Mouse (Mus musculus) forebrain, embryonic 14.5 days (tissue): Measurements from ENCODE around the gene Ttc29. TPM values are rescaled to one million over a fixed set of nuclear protein-coding genes. Genes with fewer than 3 reads are reported as not detected.

Experiments used
- ATAC-seq: fragments of 200-750 bp; cut with Nextera tagmentation; 2 replicates; pipeline ENCODE4 v1.8.0; 2017; ENCODE audit warnings: mild to moderate bottlenecking, moderate library complexity
- DNase-seq: peaks from one replicate; pipeline ENCODE4 v3.0.0-alpha.2; 2015; ENCODE audit warnings: low spot score
- H3K27ac ChIP-seq: fragments of 300-500 bp; sonication (generic); 2 replicates; pipeline ENCODE4 v1.5.1; 2014; ENCODE audit warnings: low read depth, mild to moderate bottlenecking, control low read depth, low read length, moderate library complexity
- H3K27me3 ChIP-seq: fragments of 300-500 bp; sonication (generic); replicated peaks from 2 replicates; pipeline ENCODE4 v1.6.1; 2014; ENCODE audit warnings: low read length, control low read depth, mixed read lengths; ENCODE audit not compliant: control insufficient read depth, insufficient read depth
- H3K36me3 ChIP-seq: fragments of 300-500 bp; sonication (generic); 2 replicates; pipeline ENCODE4 v1.6.1; 2014; ENCODE audit warnings: low read length, control low read depth; ENCODE audit not compliant: control insufficient read depth, insufficient read depth
- H3K4me1 ChIP-seq: fragments of 300-500 bp; sonication (generic); 2 replicates; pipeline ENCODE4 v1.6.1; 2014; ENCODE audit warnings: antibody characterized with exemption, low read length, control low read depth; ENCODE audit not compliant: control insufficient read depth, insufficient read depth
- H3K4me2 ChIP-seq: fragments of 300-500 bp; sonication (generic); 2 replicates; pipeline ENCODE4 v1.6.1; 2014; ENCODE audit warnings: mild to moderate bottlenecking, control low read depth, low read length
- H3K4me3 ChIP-seq: fragments of 300-500 bp; sonication (generic); 2 replicates; pipeline ENCODE4 v1.5.1; 2014; ENCODE audit warnings: low read depth, low read length, control low read depth
- H3K9ac ChIP-seq: fragments of 300-500 bp; sonication (generic); 2 replicates; pipeline ENCODE4 v1.6.1; 2014; ENCODE audit warnings: mild to moderate bottlenecking, low read length, control low read depth, moderate library complexity
- H3K9me3 ChIP-seq: fragments of 300-500 bp; sonication (generic); replicated peaks from 2 replicates; pipeline ENCODE4 v1.6.1; 2016; ENCODE audit warnings: low read length, control low read depth, mixed read lengths; ENCODE audit not compliant: control insufficient read depth
- WGBS: fragments of 180-500 bp; shearing (Covaris S2); extraction: QIAGEN DNeasy Blood & Tissue Kit; methylation state at CpG from one replicate; pipeline ENCODE4 v1.1.7; 2014; 5-methylcytosine and 5-hydroxymethylcytosine counted together
- polyA plus RNA-seq: library from polyadenylated mRNA; unstranded; fragments of >200 nt; fragmentation: Nextera tagmentation; extraction: Ambion mirVana; gene quantifications from 2 replicates; pipeline ENCODE4 v1.2.1, GENCODE M21; 2014

Ttc29 gene
- polyA plus RNA-seq, 1 experiment from 2014 or later = 0.41 TPM

DNA sequence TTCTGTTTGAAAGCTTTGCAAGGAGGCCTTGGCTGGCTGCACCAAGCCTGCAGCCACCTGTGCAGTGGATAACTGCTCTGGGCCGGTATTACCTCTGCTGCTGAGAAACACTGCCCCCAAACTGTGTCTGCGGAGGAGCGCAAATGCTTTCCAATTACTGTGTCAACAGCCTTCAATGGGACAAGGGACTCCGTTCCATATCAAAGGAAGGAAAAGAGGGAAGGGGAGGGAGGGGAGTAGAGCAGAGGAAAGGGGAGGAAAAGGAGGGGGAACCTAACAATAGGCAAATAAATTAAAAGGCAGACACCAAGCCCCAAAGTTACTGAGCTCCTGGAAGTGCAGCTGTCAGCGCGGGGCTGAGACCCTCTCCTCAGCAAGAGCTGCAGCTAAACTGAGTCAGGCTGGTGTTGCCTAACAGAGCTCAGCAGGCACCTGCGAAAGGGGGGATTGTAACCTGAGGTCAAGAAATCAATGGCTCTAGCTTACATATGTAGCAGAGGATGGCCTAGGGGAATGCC, 54.9 kb downstream of the Ttc29 start:
- WGBS = 4% methylated on average over 7 of the region's 7 CpGs
- Histone ChIP-seq H3K4me1 (peaks cover 9% of the 10 kb centered on the region; the same call in 1 of the 2 replicates), H3K9ac (no peak overlapping the region), H3K27ac (no peak overlapping the region), H3K27me3 (no peaks in the 10 kb centered on the region), H3K9me3 (no peaks in the 10 kb centered on the region), H3K4me2 (no peak overlapping the region), H3K4me3 (no peak overlapping the region), H3K36me3 (no peaks in the 10 kb centered on the region)
- peak; percentile 53 for DNase-seq
- peak; percentile 52 for ATAC-seq

DNA sequence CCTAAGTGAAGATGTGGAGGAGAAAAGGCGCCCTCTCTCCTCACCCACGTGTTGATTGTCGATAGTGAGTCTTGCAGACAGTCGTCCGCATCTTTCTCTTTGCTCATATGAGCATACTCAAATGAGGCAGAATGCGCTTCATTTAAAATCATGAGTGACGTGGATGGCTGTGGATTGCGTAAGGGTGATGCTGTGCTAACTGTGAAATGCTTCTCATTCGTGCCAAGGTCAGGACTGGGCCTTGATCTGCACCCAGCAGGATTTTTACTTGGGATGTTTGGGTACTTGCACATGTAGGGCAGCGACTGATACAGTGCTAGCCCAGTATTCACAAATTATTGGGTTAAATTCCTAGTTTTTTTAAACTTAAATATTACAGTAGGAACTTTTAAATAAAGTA, 56.2 kb downstream of the Ttc29 start:
- Histone ChIP-seq H3K4me3 (no peak overlapping the region), H3K9me3 (no peaks in the 10 kb centered on the region), H3K36me3 (no peaks in the 10 kb centered on the region), H3K27ac (no peak overlapping the region), H3K4me1 (peaks cover 9% of the 10 kb centered on the region; the same call in 1 of the 2 replicates), H3K9ac (no peak overlapping the region), H3K4me2 (no peak overlapping the region), H3K27me3 (no peaks in the 10 kb centered on the region)
- DNase-seq (no peak), ATAC-seq (no peak)
- WGBS = 80% methylated on average over 10 of the region's 10 CpGs

DNA sequence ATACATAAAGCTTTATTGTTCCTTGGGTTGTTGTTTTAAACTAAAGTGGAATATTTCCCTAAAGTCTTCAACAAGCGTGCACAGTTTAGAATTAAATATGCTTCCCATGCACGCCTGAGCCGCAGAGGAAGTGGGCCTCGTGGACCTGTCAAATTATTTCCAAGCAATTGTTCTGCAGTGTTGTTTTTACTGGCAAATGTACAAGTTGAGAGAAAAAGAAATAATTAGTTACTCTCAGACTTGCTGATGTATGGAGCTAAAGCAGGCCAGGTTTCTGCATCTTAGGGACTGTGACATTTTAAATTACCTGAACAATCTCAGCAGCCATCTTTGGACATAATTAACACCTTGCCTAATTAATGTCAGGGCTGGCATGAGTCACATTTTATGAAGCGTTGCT, 58.3 kb downstream of the Ttc29 start:
- Histone ChIP-seq H3K36me3 (no peaks in the 10 kb centered on the region), H3K4me2 (no peak overlapping the region), H3K9me3 (no peaks in the 10 kb centered on the region), H3K27ac (no peak overlapping the region), H3K4me3 (no peak overlapping the region), H3K9ac (no peak overlapping the region), H3K27me3 (no peaks in the 10 kb centered on the region), H3K4me1 (peaks cover 9% of the 10 kb centered on the region; the same call in 1 of the 2 replicates)
- WGBS = 15% methylated on average over 5 of the region's 5 CpGs
- DNase-seq (peak; percentile 64), ATAC-seq (peak; percentile 32)

DNA sequence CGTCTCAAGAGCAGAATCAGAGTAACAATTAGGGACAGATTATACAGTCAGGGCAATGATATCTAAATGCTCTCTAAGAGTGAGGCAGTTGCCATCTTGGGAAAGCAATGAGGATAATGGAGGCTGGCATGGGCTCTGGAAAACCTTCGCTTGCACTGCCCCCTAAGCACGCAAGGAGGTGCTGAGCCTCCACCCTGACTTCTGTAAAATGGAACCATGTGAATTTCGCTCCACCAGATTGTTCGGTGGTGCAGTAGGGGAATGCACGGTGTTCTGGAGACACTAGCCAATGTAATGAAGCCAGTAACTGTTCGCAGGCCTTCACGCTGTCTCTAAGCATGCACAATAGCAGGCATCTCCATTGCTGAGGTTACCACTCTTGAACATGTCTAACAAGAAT, 63.0 kb downstream of the Ttc29 start:
- Histone ChIP-seq H3K9me3 (no peaks in the 10 kb centered on the region), H3K27me3 (no peaks in the 10 kb centered on the region), H3K27ac (no peak overlapping the region), H3K4me1 (peaks cover 6% of the 10 kb centered on the region; the same call in 1 of the 2 replicates), H3K4me2 (no peak overlapping the region), H3K36me3 (no peaks in the 10 kb centered on the region), H3K4me3 (no peak overlapping the region), H3K9ac (no peak overlapping the region)
- WGBS = 88% methylated on average over 8 of the region's 8 CpGs
- ATAC-seq (no peak), DNase-seq (no peak)

DNA sequence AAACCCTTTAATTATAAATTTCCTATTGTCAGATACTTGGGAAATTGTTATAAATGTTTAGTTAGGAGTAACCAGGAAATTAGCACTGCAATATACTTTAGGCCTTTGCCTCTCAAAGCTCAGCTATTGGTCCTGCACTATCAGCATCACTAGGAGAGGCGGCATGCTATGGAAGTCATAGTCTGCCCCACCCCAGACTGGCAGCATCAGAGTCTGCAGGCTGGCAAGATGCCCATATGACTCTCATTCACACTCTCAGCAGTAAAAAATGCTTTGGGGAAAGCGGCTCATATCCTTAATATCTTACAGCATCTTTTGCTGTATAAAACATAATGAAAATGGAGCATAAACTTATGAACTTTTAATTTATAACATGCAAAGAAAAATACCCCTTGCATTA, 64.3 kb downstream of the Ttc29 start:
- no peak for ATAC-seq
- H3K27ac ChIP-seq = no peak overlapping the region
- peak; percentile 59 for DNase-seq
- H3K4me1 ChIP-seq = no peaks in the 10 kb centered on the region
- H3K9ac ChIP-seq = no peak overlapping the region
- no peaks in the 10 kb centered on the region for H3K27me3 ChIP-seq
- no peaks in the 10 kb centered on the region for H3K9me3 ChIP-seq
- H3K36me3 ChIP-seq = no peaks in the 10 kb centered on the region
- no peak overlapping the region for H3K4me2 ChIP-seq
- H3K4me3 ChIP-seq = no peak overlapping the region
- WGBS = 62% methylated on average over 2 of the region's 2 CpGs

DNA sequence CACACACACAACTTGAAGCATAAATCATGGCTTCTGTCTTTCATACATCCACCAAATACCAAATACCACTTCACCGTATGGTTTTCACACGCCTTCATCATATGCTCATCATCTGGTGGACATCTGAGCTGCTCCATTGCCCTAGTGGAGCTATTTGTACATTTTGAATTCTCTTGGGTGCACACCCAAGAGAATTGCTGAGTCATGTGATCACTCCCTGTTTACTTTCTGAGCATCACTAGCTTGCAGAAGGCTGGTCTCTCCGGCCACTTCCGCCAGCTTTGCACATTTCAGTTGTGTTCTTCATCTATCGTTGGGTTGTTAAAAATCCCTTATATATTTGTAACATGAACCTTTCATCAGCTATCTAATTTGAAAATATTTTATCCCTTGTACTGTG, 65.5 kb downstream of the Ttc29 start:
- H3K9me3 ChIP-seq = no peaks in the 10 kb centered on the region
- no peaks in the 10 kb centered on the region for H3K27me3 ChIP-seq
- H3K4me1 ChIP-seq = no peaks in the 10 kb centered on the region
- no peaks in the 10 kb centered on the region for H3K36me3 ChIP-seq
- DNase-seq (no peak), ATAC-seq (no peak)
- 91% methylated on average over 5 of the region's 5 CpGs for WGBS
- no peak overlapping the region for H3K4me3 ChIP-seq
- no peak overlapping the region for H3K4me2 ChIP-seq
- no peak overlapping the region for H3K27ac ChIP-seq
- no peak overlapping the region for H3K9ac ChIP-seq

DNA sequence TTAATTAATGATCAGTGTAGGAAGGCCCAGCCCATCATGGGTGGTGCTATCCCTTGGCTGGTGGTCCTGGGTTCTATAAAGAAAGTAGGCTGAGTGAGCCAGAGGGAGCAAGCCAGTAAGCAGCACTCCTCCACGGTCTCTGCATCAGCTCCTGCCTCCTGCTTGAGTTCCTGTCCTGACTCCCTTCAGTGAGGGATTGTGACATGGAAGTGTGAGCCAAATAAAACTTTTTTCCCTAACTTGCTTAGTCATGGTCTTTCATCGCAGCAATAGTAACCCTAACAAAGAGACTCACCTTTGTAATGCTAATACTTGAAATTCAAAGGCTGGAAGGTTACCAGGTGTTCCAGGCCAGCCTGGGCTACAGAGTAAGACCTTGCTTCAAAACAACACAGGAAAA, 71.7 kb downstream of the Ttc29 start:
- ATAC-seq (no peak), DNase-seq (no peak)
- 64% methylated on average over 2 of the region's 2 CpGs for WGBS
- H3K27me3 ChIP-seq = no peaks in the 10 kb centered on the region
- no peak overlapping the region for H3K4me2 ChIP-seq
- no peaks in the 10 kb centered on the region for H3K4me1 ChIP-seq
- no peak overlapping the region for H3K9ac ChIP-seq
- H3K36me3 ChIP-seq = no peaks in the 10 kb centered on the region
- H3K9me3 ChIP-seq = no peaks in the 10 kb centered on the region
- H3K27ac ChIP-seq = no peak overlapping the region
- H3K4me3 ChIP-seq = no peak overlapping the region

DNA sequence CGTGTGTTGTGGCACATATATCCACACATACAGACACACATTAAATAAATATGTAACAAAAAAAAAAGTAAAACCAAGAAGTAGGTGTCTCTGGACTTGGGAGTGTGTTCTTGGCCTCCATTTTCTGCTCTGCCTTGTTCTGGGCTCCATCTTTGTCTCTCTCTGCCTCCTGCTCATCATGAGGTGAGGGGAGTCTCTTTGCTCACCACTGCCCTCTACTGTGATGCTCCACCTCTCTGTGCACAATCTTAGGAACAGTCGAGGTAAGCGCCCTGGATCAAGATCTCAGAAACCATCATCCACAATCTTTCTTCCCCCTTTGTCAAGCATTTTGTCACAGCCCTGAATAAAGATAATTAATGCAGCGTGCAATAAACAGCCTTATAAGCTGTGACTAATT, 72.3 kb downstream of the Ttc29 start:
- WGBS = 76% methylated on average over 4 of the region's 4 CpGs
- Histone ChIP-seq H3K4me3 (no peak overlapping the region), H3K9ac (no peak overlapping the region), H3K36me3 (no peaks in the 10 kb centered on the region), H3K27ac (no peak overlapping the region), H3K4me2 (no peak overlapping the region), H3K4me1 (no peaks in the 10 kb centered on the region), H3K9me3 (no peaks in the 10 kb centered on the region), H3K27me3 (no peaks in the 10 kb centered on the region)
- DNase-seq = no peak
- no peak for ATAC-seq

DNA sequence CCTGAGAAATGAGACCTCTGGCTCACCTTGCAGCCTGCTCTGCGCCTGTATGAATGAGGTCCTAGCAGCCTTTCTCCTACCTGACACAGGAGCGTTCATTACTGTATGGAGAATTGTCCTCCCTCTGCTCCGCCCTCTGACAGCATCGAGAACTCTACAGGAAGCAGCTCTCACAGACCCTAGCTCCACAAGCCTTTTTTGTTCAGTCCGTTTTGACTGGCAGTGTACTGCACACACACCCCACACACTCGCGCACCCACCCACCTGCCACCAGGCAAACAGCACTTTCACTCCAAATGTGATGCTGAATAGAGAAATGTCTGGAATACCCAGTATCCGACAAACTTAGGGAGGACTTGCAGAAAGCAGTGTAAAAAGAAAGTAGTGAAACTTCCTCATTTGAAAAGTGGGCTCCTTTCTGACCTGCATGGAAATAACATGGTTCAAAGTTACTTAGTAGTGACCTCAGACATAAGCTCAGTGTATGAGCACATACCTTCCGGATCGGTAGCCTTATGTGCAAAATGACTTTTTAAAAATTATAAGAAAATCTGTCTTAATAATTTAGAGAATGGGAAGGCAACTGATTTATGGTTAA, 76.4 kb downstream of the Ttc29 start:
- H3K36me3 ChIP-seq = no peaks in the 10 kb centered on the region
- ATAC-seq (no peak), DNase-seq (no peak)
- no peaks in the 10 kb centered on the region for H3K4me1 ChIP-seq
- H3K9ac ChIP-seq = no peak overlapping the region
- H3K27me3 ChIP-seq = no peaks in the 10 kb centered on the region
- H3K4me2 ChIP-seq = no peak overlapping the region
- 67% methylated on average over 10 of the region's 10 CpGs for WGBS
- no peak overlapping the region for H3K4me3 ChIP-seq
- no peak overlapping the region for H3K27ac ChIP-seq
- no peaks in the 10 kb centered on the region for H3K9me3 ChIP-seq
